Mouse (Mus musculus): Measurements from ENCODE around the gene Ddah2. TPM values are rescaled to one million over a fixed set of nuclear protein-coding genes. Genes with fewer than 3 reads are reported as not detected.

The Ddah2 gene
- 9.9 and 11.1 TPM in 2 replicates for total RNA-seq (2012; rRNA removed)
- 1 to 10 TPM in 1 of 2 experiments, not detected in 1; 8.6 TPM for polyA plus RNA-seq (2012; ENCODE audit: insufficient read depth in 1 of 2, insufficient read length in 2 of 2, low read depth in 1 of 2, low replicate concordance in 2 of 2, missing spikeins in 1 of 2)

DNA sequence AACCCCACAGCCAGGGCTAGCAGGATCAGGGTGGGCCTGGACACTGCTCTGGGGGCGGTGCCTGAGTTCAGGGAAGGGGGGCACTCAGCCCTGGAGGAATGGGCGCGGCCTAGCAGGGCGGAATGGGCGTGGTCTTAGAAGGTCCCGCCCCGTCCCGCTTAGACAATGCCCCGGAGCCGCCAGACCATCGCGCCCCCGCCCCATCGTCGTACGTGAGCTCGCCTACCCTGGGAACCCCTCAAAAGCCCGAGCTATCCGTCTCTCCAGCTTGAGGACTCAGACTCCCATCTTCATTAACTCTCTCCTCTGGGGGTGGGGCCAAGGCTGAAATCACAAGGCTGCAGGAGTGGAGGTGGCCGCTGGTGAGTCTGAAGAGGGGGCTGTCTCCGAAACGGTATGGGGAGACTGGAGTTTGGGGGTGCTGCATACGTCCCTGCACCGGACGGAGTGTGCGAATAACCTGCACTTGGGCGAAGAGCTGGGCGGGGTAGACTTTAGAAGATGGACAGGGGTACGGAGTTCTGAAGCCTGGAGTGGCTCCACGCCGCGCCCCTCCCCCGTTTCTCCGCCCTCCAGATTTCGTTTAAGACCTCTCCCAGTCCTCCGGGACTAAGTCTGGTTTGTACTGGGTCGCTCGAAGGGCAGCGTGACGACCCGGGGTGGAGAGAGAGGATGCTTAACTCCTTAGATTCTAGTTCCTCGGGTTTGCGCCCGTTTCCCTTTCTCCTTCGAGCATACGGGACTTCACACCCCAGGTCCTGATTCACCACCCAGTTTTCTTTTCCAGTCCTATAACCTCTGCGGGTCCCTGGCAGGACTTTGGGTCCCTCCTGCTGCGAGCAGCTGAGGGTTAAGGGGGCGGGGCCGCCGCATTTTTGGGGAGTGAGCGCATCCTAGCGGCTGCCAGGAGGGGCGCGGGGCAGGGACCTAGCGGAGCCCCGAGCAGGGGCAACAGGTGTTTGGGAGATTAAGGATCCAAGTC is at the start of gene Ddah2:
Ddah2 (plus strand) TSS at position 125 of the 982 bp plus-strand sequence.
- H3K27ac ChIP-seq (ENCODE audit: control insufficient read depth, low read depth, low read length) = no peak within 1 kb of the TSS
- peak within 1 kb of the TSS; percentile 36 to 52 for H3K4me3 ChIP-seq (ENCODE audit: control insufficient read depth in 1 of 2, insufficient read depth in 1 of 2, low read depth in 2 of 2, low read length in 2 of 2)
- H3K36me3 ChIP-seq (ENCODE audit: control insufficient read depth in 1 of 2, insufficient read depth in 2 of 2, low read length in 2 of 2) = peaks cover 8 to 13% of the 10 kb centered on the region in 2 experiments
- no peaks in the 10 kb centered on the region; a peak in 1 of 4 replicates for H3K4me1 ChIP-seq (ENCODE audit: control insufficient read depth in 1 of 2, insufficient read depth in 2 of 2, low read length in 2 of 2)
- no peaks in the 10 kb centered on the region for H3K9me3 ChIP-seq (replicated peaks; ENCODE audit: insufficient read depth, low read length)
- peak; percentile 70 for TF ChIP-seq RAD21 (IDR thresholded peaks at IDR 0.05; ENCODE audit: low read depth, low read length)
- TF ChIP-seq MEF2A (IDR thresholded peaks at IDR 0.05; ENCODE audit: extremely low read depth, insufficient replicate concordance, low read depth, low read length, poor library complexity, severe bottlenecking) = no peak
- no peak for TF ChIP-seq USF2 (IDR thresholded peaks at IDR 0.05; ENCODE audit: borderline replicate concordance in 1 of 2, insufficient read depth in 1 of 2, low read depth in 1 of 2, low read length in 2 of 2)
- no peak for TF ChIP-seq ZMIZ1 (IDR thresholded peaks at IDR 0.05; ENCODE audit: low read depth, low read length)
- peak; percentile 35; the same call in 1 of the 2 replicates for TF ChIP-seq MXI1 (IDR thresholded peaks at IDR 0.05; ENCODE audit: low read depth, low read length)
- TF ChIP-seq ETS1 (IDR thresholded peaks at IDR 0.05; ENCODE audit: low read depth, low read length) = no peak
- 0 out of 2 replicates have a peak, but pooled peaks have one; percentile 36 for TF ChIP-seq MAX (IDR thresholded peaks at IDR 0.05; ENCODE audit: low read length)
- peak; percentile 58 for TF ChIP-seq ZC3H11A (IDR thresholded peaks at IDR 0.05; ENCODE audit: low read depth, low read length)
- no peak for TF ChIP-seq ELF1 (IDR thresholded peaks at IDR 0.05; ENCODE audit: low read depth, low read length)
- no peak for TF ChIP-seq MAFK (IDR thresholded peaks at IDR 0.05; ENCODE audit: borderline replicate concordance, low read depth, low read length)
- TF ChIP-seq ZNF384 (IDR thresholded peaks at IDR 0.05; ENCODE audit: low read depth, low read length) = no peak
- TF ChIP-seq SIN3A (IDR thresholded peaks at IDR 0.05; ENCODE audit: low read length) = peak; percentile 51
- no peak for TF ChIP-seq CHD2 (IDR thresholded peaks at IDR 0.05; ENCODE audit: low read length)
- TF ChIP-seq CTCF (IDR thresholded peaks at IDR 0.05 in 2 of 3, conservative IDR thresholded peaks at IDR 0.05 in 1 of 3; ENCODE audit: control insufficient read depth in 1 of 3, insufficient read depth in 1 of 3, low read depth in 2 of 3, low read length in 3 of 3, poor library complexity in 1 of 3, severe bottlenecking in 1 of 3) = peak in 2 of 3 experiments; percentile 71 to 86; a peak in 5 of 6 replicates
- no peak for TF ChIP-seq MYC (IDR thresholded peaks at IDR 0.05; ENCODE audit: low read depth, low read length)
- TF ChIP-seq MYB (IDR thresholded peaks at IDR 0.05; ENCODE audit: low read depth, low read length) = no peak
- no peak for TF ChIP-seq GABPA (IDR thresholded peaks at IDR 0.05; ENCODE audit: low read depth, low read length)
- no peak for TF ChIP-seq TAL1 (IDR thresholded peaks at IDR 0.05; ENCODE audit: low read length)
- TF ChIP-seq TBP (IDR thresholded peaks at IDR 0.05; ENCODE audit: low read depth, low read length) = no peak
- peak; percentile 95 for TF ChIP-seq POLR2AphosphoS2 (IDR thresholded peaks at IDR 0.05; ENCODE audit: low read length)
- no peak for TF ChIP-seq NELFE (IDR thresholded peaks at IDR 0.05; ENCODE audit: low read depth, low read length)
- TF ChIP-seq POLR2A (IDR thresholded peaks at IDR 0.05; ENCODE audit: control insufficient read depth in 1 of 2, insufficient read depth in 1 of 2, low read depth in 1 of 2, low read length in 2 of 2, poor library complexity in 1 of 2) = peak in 1 of 2 experiments; percentile 47; a peak in 1 of 4 replicates
- TF ChIP-seq GATA1 (IDR thresholded peaks at IDR 0.05; ENCODE audit: low read depth, low read length) = no peak
- TF ChIP-seq MAZ (IDR thresholded peaks at IDR 0.05; ENCODE audit: low read depth, low read length) = peak; percentile 23; the same call in 1 of the 2 replicates
- TF ChIP-seq ZKSCAN1 (IDR thresholded peaks at IDR 0.05; ENCODE audit: low read depth, low read length) = no peak
- TF ChIP-seq BHLHE40 (IDR thresholded peaks at IDR 0.05; ENCODE audit: borderline replicate concordance, low read depth, low read length) = no peak
- TF ChIP-seq E2F4 (IDR thresholded peaks at IDR 0.05; ENCODE audit: borderline replicate concordance, low read depth, low read length) = no peak
- no peak for TF ChIP-seq USF1 (IDR thresholded peaks at IDR 0.05; ENCODE audit: low read depth, low read length)
- TF ChIP-seq HCFC1 (IDR thresholded peaks at IDR 0.05; ENCODE audit: low read depth, low read length) = 0 out of 2 replicates have a peak, but pooled peaks have one; percentile 21
- TF ChIP-seq SMC3 (IDR thresholded peaks at IDR 0.05; ENCODE audit: low read depth, low read length) = peak; percentile 57
- TF ChIP-seq TCF12 (IDR thresholded peaks at IDR 0.05; ENCODE audit: low read depth, low read length) = no peak
- peaks cover 4% of the 10 kb centered on the region; the same call in 1 of the 2 replicates for H3K79me2 ChIP-seq (ENCODE audit: control insufficient read depth, insufficient read depth, low read length, poor library complexity)
- peak; percentile 79 for DNase-seq (ENCODE audit: low read depth, low spot score)
- no peaks in the 10 kb centered on the region for H3K27me3 ChIP-seq (ENCODE audit: control insufficient read depth in 1 of 2, insufficient read depth in 2 of 2, low read length in 2 of 2)
- H3K9ac ChIP-seq (ENCODE audit: control insufficient read depth, low read depth, low read length, poor library complexity, severe bottlenecking) = peak within 1 kb of the TSS; percentile 54

All from MEL (cell line).